Mouse (Mus musculus): Measurements from ENCODE around the gene Itga7.

GRCm38 (mm10) chr10:128899759-128900490, 33.7 kb upstream of the Itga7 start:
- no peak for TF ChIP-seq HCFC1 (IDR thresholded peaks at IDR 0.05; ENCODE audit: low read depth, low read length)
- no peak for TF ChIP-seq ZC3H11A (IDR thresholded peaks at IDR 0.05; ENCODE audit: low read depth, low read length)
- no peak for TF ChIP-seq CTCF (IDR thresholded peaks at IDR 0.05 in 2 of 3, conservative IDR thresholded peaks at IDR 0.05 in 1 of 3; ENCODE audit: control insufficient read depth in 1 of 3, insufficient read depth in 1 of 3, low read depth in 2 of 3, low read length in 3 of 3, poor library complexity in 1 of 3, severe bottlenecking in 1 of 3)
- TF ChIP-seq POLR2AphosphoS5 (IDR thresholded peaks at IDR 0.05; ENCODE audit: borderline replicate concordance, low read depth, low read length) = no peak
- no peak for TF ChIP-seq TCF12 (IDR thresholded peaks at IDR 0.05; ENCODE audit: low read depth, low read length)
